Mouse (Mus musculus): ENCODE measurements around the gene Med25. TPM values are rescaled to one million over a fixed set of nuclear protein-coding genes. Genes with fewer than 3 reads are reported as not detected.
"Not testable (repeated sequence)": the region's sequence is repeated elsewhere in the genome, so short reads cannot be mapped to it uniquely, and the experiment has no call there.

Med25 gene
- polyA plus RNA-seq, 1 experiment from 2014 or later, result 126 TPM

GRCm38 (mm10) chr7:44890737-44891136, 1.8 kb downstream of the Med25 start:
- peak overlapping the region; percentile 86 for H3K4me2 ChIP-seq
- 0 out of 2 replicates have a peak overlapping the region, but pooled peaks have one; percentile 9 for H3K27ac ChIP-seq
- peaks cover 44% of the 10 kb centered on the region for H3K36me3 ChIP-seq
- ATAC-seq (replicated peaks; ENCODE audit: low FRiP score), result no peak
- H3K9ac ChIP-seq, result peak overlapping the region; percentile 93; the same call in 1 of the 2 replicates
- H3K4me3 ChIP-seq (replicated peaks), result peak overlapping the region; percentile 87
- no peaks in the 10 kb centered on the region for H3K27me3 ChIP-seq
- WGBS, result 88% methylated on average over 4 of the region's 4 CpGs
- peaks cover 54% of the 10 kb centered on the region for H3K4me1 ChIP-seq
- H3K9me3 ChIP-seq (replicated peaks), result no peaks in the 10 kb centered on the region

GRCm38 (mm10) chr7:44890180-44890579, 2.3 kb downstream of the Med25 start:
- peaks cover 50% of the 10 kb centered on the region for H3K4me1 ChIP-seq
- no peaks in the 10 kb centered on the region for H3K9me3 ChIP-seq (replicated peaks)
- no peaks in the 10 kb centered on the region for H3K27me3 ChIP-seq
- 84% methylated on average over 6 of the region's 7 CpGs for WGBS
- 0 out of 2 replicates have a peak overlapping the region, but pooled peaks have one; percentile 87 for H3K4me3 ChIP-seq (replicated peaks)
- H3K36me3 ChIP-seq, result peaks cover 50% of the 10 kb centered on the region
- 0 out of 2 replicates have a peak overlapping the region, but pooled peaks have one; percentile 9 for H3K27ac ChIP-seq
- ATAC-seq (replicated peaks; ENCODE audit: low FRiP score), result no peak
- peak overlapping the region; percentile 93; the same call in 1 of the 2 replicates for H3K9ac ChIP-seq
- peak overlapping the region; percentile 86 for H3K4me2 ChIP-seq

GRCm38 (mm10) chr7:44888256-44889105, 4.0 kb downstream of the Med25 start:
- H3K9ac ChIP-seq, result 0 out of 2 replicates have a peak overlapping the region, but pooled peaks have one; percentile 1
- no peaks in the 10 kb centered on the region for H3K27me3 ChIP-seq
- H3K27ac ChIP-seq, result no peak overlapping the region
- peaks cover 44% of the 10 kb centered on the region for H3K4me1 ChIP-seq
- no peaks in the 10 kb centered on the region for H3K9me3 ChIP-seq (replicated peaks)
- no peak overlapping the region for H3K4me3 ChIP-seq (replicated peaks)
- H3K4me2 ChIP-seq, result no peak overlapping the region
- no peak for ATAC-seq (replicated peaks; ENCODE audit: low FRiP score)
- H3K36me3 ChIP-seq, result peaks cover 66% of the 10 kb centered on the region
- WGBS, result 81% methylated on average over 13 of the region's 13 CpGs

- peaks cover 81% of the 10 kb centered on the region for H3K36me3 ChIP-seq
- no peaks in the 10 kb centered on the region for H3K9me3 ChIP-seq (replicated peaks)
- no peak overlapping the region for H3K4me3 ChIP-seq (replicated peaks)
- no peak overlapping the region for H3K4me2 ChIP-seq
- peaks cover 39% of the 10 kb centered on the region for H3K4me1 ChIP-seq
- no peak for ATAC-seq (replicated peaks; ENCODE audit: low FRiP score)
- H3K9ac ChIP-seq, result no peak overlapping the region
- no peaks in the 10 kb centered on the region for H3K27me3 ChIP-seq
- H3K27ac ChIP-seq, result 0 out of 2 replicates have a peak overlapping the region, but pooled peaks have one; percentile 9
- WGBS, result 80% methylated on average over 7 of the region's 7 CpGs
Measured at GRCm38 (mm10) chr7:44886964-44887363, 5.5 kb downstream of the Med25 start.

GRCm38 (mm10) chr7:44884637-44885036, 7.9 kb downstream of the Med25 start:
- Histone ChIP-seq H3K4me1 (peaks cover 23% of the 10 kb centered on the region; the same call in 1 of the 2 replicates), H3K4me2 (no peak overlapping the region), H3K9me3 (replicated peaks) (no peaks in the 10 kb centered on the region), H3K36me3 (peaks cover 95% of the 10 kb centered on the region), H3K27me3 (no peaks in the 10 kb centered on the region), H3K4me3 (replicated peaks) (no peak overlapping the region), H3K27ac (no peak overlapping the region), H3K9ac (no peak overlapping the region)
- 90% methylated on average over 5 of the region's 5 CpGs for WGBS
- ATAC-seq (replicated peaks; ENCODE audit: low FRiP score), result no peak

GRCm38 (mm10) chr7:44883036-44883435, 9.5 kb downstream of the Med25 start:
- Histone ChIP-seq H3K4me2 (no peak overlapping the region), H3K9me3 (replicated peaks) (no peaks in the 10 kb centered on the region), H3K4me1 (peaks cover 17% of the 10 kb centered on the region; the same call in 1 of the 2 replicates), H3K27ac (no peak overlapping the region), H3K36me3 (peaks cover 95% of the 10 kb centered on the region), H3K4me3 (replicated peaks) (no peak overlapping the region), H3K9ac (no peak overlapping the region), H3K27me3 (no peaks in the 10 kb centered on the region)
- ATAC-seq (replicated peaks; ENCODE audit: low FRiP score), result no peak
- 88% methylated on average over 3 of the region's 3 CpGs for WGBS

- ATAC-seq (replicated peaks; ENCODE audit: low FRiP score), result no peak
- no peak overlapping the region for H3K9ac ChIP-seq
- no peaks in the 10 kb centered on the region for H3K27me3 ChIP-seq
- peaks cover 73% of the 10 kb centered on the region for H3K36me3 ChIP-seq
- H3K27ac ChIP-seq, result no peak overlapping the region
- no peaks in the 10 kb centered on the region for H3K9me3 ChIP-seq (replicated peaks)
- no peak overlapping the region for H3K4me2 ChIP-seq
- WGBS, result 86% methylated on average over 14 of the region's 14 CpGs
- H3K4me3 ChIP-seq (replicated peaks), result no peak overlapping the region
- H3K4me1 ChIP-seq, result peaks cover 9% of the 10 kb centered on the region; the same call in 1 of the 2 replicates
Measured at GRCm38 (mm10) chr7:44877833-44878232, 14.7 kb downstream of the Med25 start.

GRCm38 (mm10) chr7:44871774-44872173, 20.7 kb downstream of the Med25 start:
- H3K4me2 ChIP-seq; H3K27ac ChIP-seq; H3K4me3 ChIP-seq (replicated peaks); H3K9me3 ChIP-seq (replicated peaks); H3K9ac ChIP-seq; H3K27me3 ChIP-seq; ATAC-seq (replicated peaks; ENCODE audit: low FRiP score): not testable (repeated sequence)
- 91% methylated on average over 2 of the region's 2 CpGs for WGBS
- peaks cover 13% of the 10 kb centered on the region for H3K36me3 ChIP-seq
- peaks cover 38% of the 10 kb centered on the region for H3K4me1 ChIP-seq

- 0 out of 2 replicates have a peak overlapping the region, but pooled peaks have one; percentile 14 for H3K27ac ChIP-seq
- WGBS, result 78% methylated on average over 1 of the region's 1 CpGs
- no peak overlapping the region for H3K4me2 ChIP-seq
- ATAC-seq (replicated peaks; ENCODE audit: low FRiP score), result no peak
- H3K36me3 ChIP-seq, result peaks cover 12% of the 10 kb centered on the region
- H3K27me3 ChIP-seq, result no peaks in the 10 kb centered on the region
- H3K4me1 ChIP-seq, result peaks cover 44% of the 10 kb centered on the region
- H3K9me3 ChIP-seq (replicated peaks), result no peaks in the 10 kb centered on the region
- H3K9ac ChIP-seq, result no peak overlapping the region
- H3K4me3 ChIP-seq (replicated peaks), result no peak overlapping the region
Measured at GRCm38 (mm10) chr7:44871181-44871580, 21.3 kb downstream of the Med25 start.

- H3K9me3 ChIP-seq (replicated peaks), result no peaks in the 10 kb centered on the region
- H3K4me2 ChIP-seq, result peak overlapping the region; percentile 76
- H3K27me3 ChIP-seq, result no peaks in the 10 kb centered on the region
- H3K27ac ChIP-seq, result peak overlapping the region; percentile 100
- no peak for ATAC-seq (replicated peaks; ENCODE audit: low FRiP score)
- 0 out of 2 replicates have a peak overlapping the region, but pooled peaks have one; percentile 32 for H3K9ac ChIP-seq
- H3K4me1 ChIP-seq, result peaks cover 49% of the 10 kb centered on the region
- peak overlapping the region; percentile 95 for H3K4me3 ChIP-seq (replicated peaks)
- H3K36me3 ChIP-seq, result peaks cover 12% of the 10 kb centered on the region
- WGBS, result 82% methylated on average over 6 of the region's 6 CpGs
Measured at GRCm38 (mm10) chr7:44870614-44871013, 21.9 kb downstream of the Med25 start.

- Histone ChIP-seq H3K27ac (peak within 1 kb of the TSS; percentile 100), H3K4me2 (peak within 1 kb of the TSS; percentile 76), H3K4me1 (peaks cover 56% of the 10 kb centered on the region), H3K4me3 (replicated peaks) (peak within 1 kb of the TSS; percentile 95), H3K9ac (peak within 1 kb of the TSS; percentile 99), H3K36me3 (peaks cover 17% of the 10 kb centered on the region), H3K27me3 (no peaks in the 10 kb centered on the region), H3K9me3 (replicated peaks) (no peaks in the 10 kb centered on the region)
- WGBS, result 4% methylated on average over 28 of the region's 29 CpGs
- ATAC-seq (replicated peaks; ENCODE audit: low FRiP score), result peak; percentile 93
Measured at GRCm38 (mm10) chr7:44869697-44870528, 22.6 kb downstream of the Med25 start, which contains the start of gene Ptov1. Gene Ptov1, minus strand, starts transcription at chr7:44869788.
